Mouse (Mus musculus): ENCODE results near the gene Neurl1a.
A peak's percentile ranks its signal among the peaks of the same experiment; 100 is the strongest.

Gene Neurl1a

GRCm38 (mm10) chr19:47282050-47282454 is 103.4 kb downstream of the Neurl1a start:
- DNase-seq (ENCODE audit: extremely low spot score, low spot score), result no peak

GRCm38 (mm10) chr19:47282688-47283215 is 104.1 kb downstream of the Neurl1a start:
- DNase-seq (ENCODE audit: extremely low spot score, low spot score), result no peak

- DNase-seq (ENCODE audit: extremely low spot score, low spot score), result no peak
These were observed 107.0 kb downstream of the Neurl1a start for GRCm38 (mm10) chr19:47285581-47285980.

GRCm38 (mm10) chr19:47286886-47287450 is 108.3 kb downstream of the Neurl1a start:
- peak; percentile 43 for DNase-seq (ENCODE audit: extremely low spot score, low spot score)

GRCm38 (mm10) chr19:47291307-47292080 is 112.9 kb downstream of the Neurl1a start:
- DNase-seq (ENCODE audit: extremely low spot score, low spot score), result peak; percentile 24

- DNase-seq (ENCODE audit: extremely low spot score, low spot score), result no peak
These were observed 113.9 kb downstream of the Neurl1a start for GRCm38 (mm10) chr19:47292451-47292951.

GRCm38 (mm10) chr19:47298100-47298499 is 119.5 kb downstream of the Neurl1a start:
- no peak for DNase-seq (ENCODE audit: extremely low spot score, low spot score)

- DNase-seq (ENCODE audit: extremely low spot score, low spot score), result peak; percentile 70
These were observed 122.9 kb downstream of the Neurl1a start for GRCm38 (mm10) chr19:47301303-47302190.

- peak; percentile 37 for DNase-seq (ENCODE audit: extremely low spot score, low spot score)
These were observed 123.7 kb downstream of the Neurl1a start for GRCm38 (mm10) chr19:47302191-47302852.

- DNase-seq (ENCODE audit: extremely low spot score, low spot score), result no peak
These were observed 124.5 kb downstream of the Neurl1a start for GRCm38 (mm10) chr19:47303128-47303527.

- DNase-seq (ENCODE audit: extremely low spot score, low spot score), result no peak
These were observed 125.6 kb downstream of the Neurl1a start for GRCm38 (mm10) chr19:47304170-47304745.

GRCm38 (mm10) chr19:47305401-47305800 is 126.8 kb downstream of the Neurl1a start:
- no peak for DNase-seq (ENCODE audit: extremely low spot score, low spot score)

- no peak for DNase-seq (ENCODE audit: extremely low spot score, low spot score)
These were observed 127.7 kb downstream of the Neurl1a start for GRCm38 (mm10) chr19:47306128-47306916.

GRCm38 (mm10) chr19:47306917-47307315 is 128.3 kb downstream of the Neurl1a start:
- DNase-seq (ENCODE audit: extremely low spot score, low spot score), result no peak
